Mouse (Mus musculus) ovary, adult 2 months (tissue): ENCODE measurements around the gene Chst2. TPM values are rescaled to one million over a fixed set of nuclear protein-coding genes. Genes with fewer than 3 reads are reported as not detected.

Experiments used
- polyA plus RNA-seq: library from polyadenylated mRNA; depleted of rRNA; stranded (reverse); fragments of >200 nt; gene quantifications from 2 replicates; pipeline ENCODE4 v1.2.3, GENCODE M21; 2012; rRNA removed

The Chst2 gene
- polyA plus RNA-seq, result 8.0 and 10.3 TPM in 2 replicates

GRCm38 (mm10) chr9:95406571-95407561, at the start of gene Chst2:
TSS of gene Chst2 (minus strand) at chr9:95406722.

Other genes starting within 250 kb of the Chst2 start
- 1.4 and 1.6 TPM in 2 replicates for gene U2surp, start 105.3 kb upstream of the Chst2 start, polyA plus RNA-seq
- 13.2 and 14.6 TPM in 2 replicates for gene Paqr9, start 152.9 kb upstream of the Chst2 start, polyA plus RNA-seq
- gene Pcolce2, start 230.9 kb upstream of the Chst2 start, polyA plus RNA-seq, result 0.33 and 0.38 TPM in 2 replicates